Mouse (Mus musculus) NIH3T3 (cell line): Measurements from ENCODE around the gene Nono.

Experiments
- DNase-seq: peaks from one replicate; pipeline ENCODE4 v3.0.0-alpha.2; 2012; ENCODE audit warnings: low read depth

Gene Nono

GRCm38 (mm10) chrX:101429142-101429949 is at the start of gene Nono:
Nono (plus strand) TSS chrX:101429318.
- peak; percentile 94 for DNase-seq

DNA sequence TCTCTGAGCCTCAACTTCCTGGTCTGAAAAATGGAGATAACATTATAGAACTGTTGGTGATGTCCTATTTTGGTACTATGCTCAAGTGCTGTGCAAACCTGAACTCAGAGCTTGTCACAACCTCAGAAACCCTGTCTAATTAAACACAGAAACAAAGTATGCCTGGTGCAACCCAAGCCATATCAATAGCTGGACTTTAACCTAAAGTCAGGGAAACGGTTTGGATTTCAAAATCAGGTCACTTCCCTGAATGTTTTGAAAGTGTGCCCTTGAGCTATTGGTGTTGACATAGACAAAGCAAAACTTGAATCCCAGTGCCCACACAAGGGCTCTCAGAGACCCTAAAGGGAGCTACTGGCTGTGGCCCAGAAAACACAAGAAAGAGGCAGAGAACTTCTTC is 49.4 kb upstream of the Nono start:
- no peak for DNase-seq

DNA sequence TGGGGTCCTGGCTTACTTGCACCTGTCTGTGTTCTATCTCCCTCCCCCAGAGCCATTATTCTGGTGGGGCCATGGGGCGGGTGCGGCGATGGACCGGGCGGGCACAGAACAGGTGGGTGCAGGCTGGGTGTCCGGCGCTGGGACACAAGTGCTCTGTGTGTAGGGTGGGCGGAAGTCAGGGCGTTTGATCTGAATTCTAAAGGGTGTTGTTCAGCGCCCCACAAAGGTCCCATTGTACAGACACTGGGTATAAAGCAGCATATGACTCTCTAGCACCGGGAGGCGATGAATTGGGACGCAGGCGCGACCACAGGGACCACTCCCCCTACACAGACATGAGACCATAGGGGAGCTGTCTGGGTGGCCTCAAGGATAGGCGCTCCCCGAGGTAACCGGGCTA is 45.7 kb upstream of the Nono start:
- no peak for DNase-seq

GRCm38 (mm10) chrX:101384439-101385137 is 44.5 kb upstream of the Nono start:
- DNase-seq, result no peak

GRCm38 (mm10) chrX:101386222-101386621 is 42.9 kb upstream of the Nono start:
- DNase-seq, result no peak

DNA sequence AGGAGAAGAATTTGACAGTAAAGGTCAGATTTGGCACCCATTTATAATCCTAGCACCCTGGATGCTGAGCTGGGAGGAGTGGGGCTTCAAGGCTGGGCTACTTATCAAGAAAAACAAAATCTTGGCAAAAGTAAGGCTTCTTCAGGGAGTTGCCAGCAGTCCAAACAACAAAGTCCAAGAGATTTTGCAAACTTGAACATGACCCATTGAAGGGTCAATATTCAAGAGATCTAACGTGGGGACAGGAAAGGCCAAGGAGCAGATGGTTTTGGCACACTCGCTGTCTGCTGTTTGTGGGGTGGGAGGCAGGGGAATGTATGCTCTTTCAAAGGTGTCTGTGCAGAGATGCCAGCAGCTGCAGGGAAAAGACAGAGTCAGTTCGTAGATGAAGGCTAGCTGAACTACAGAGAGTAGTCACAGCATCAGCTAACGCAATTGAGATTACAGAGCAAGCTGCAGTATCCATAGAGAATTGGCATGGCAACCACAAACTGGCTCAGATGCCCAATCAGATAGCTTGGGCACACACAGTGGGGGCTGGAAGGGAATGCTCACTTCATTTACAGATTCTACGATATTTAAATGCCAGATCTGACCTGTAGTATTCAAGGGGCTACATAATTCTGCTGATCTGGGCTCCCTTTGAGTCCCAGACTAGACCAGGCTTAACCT is 40.1 kb upstream of the Nono start:
- peak; percentile 2 for DNase-seq

GRCm38 (mm10) chrX:101394341-101394740 is 34.8 kb upstream of the Nono start:
- DNase-seq, result no peak

DNA sequence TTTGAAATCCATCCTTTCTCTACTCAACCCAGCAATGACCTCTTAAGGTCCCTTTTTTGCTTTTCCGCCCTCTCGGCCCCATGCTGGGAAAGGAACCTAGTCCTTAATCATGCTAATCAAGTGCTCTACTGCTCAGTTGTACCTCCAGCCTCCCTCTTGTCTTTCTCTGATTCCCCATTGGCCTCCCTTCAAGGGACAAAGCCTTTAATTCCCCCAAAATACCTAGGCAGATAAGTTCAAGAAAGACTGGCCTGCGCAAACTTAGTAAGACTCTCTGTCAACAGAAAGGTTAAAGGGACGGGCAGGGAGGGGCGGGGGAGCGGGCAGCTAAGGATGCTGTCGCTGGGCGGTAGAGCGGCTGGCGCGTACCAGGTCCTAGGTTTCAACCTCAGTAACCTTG is 32.7 kb upstream of the Nono start:
- DNase-seq, result no peak

- DNase-seq, result peak; percentile 82
Observed at GRCm38 (mm10) chrX:101418946-101419724, 10.0 kb upstream of the Nono start.

DNA sequence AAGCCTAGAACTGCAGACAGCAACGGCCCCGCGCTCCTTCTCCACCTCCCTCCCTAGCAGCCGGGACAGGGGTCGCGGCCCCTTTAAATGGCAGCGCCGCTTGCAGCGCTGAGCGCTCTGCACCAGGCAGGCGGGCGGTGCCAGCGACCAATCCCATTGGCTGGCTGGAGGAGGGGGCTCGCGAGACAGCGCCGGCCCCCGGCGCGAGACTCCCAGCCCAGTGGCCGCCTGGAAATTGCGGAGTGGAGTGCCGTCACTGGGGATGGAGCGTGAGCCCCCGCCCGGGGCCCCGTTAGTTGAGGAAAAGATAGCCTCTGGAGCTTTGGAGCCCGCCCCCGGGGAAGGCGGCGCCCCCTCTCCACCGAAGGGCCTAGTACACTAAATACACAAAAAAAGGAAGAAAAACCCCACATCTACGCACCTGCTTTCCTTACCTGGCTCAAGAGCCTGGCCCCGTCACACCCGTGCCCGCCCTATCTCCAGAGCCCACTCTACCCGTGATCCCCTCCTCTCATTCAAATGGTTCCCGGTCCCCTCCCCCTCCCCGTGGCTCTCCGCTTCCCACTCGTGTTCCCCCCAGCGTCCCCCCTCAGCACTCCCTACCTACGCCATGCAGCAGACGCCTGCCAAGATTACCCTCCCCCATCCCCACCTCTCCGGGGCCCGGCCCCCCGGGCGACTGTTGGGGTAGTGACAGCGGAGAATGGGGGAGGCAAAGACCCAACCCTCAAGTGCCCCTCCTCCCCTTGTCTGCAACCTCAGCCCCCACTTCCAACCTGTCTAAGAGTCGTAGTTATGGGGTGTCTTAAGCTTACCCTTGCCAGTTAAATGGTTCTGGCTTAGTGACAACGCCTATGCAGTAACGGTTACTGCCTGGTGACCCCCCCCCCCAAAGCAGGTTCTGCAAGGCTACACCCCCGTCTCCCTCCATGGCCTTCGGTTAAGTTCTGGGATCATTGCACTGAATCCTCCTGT is 9.1 kb upstream of the Nono start:
- peak; percentile 92 for DNase-seq

DNA sequence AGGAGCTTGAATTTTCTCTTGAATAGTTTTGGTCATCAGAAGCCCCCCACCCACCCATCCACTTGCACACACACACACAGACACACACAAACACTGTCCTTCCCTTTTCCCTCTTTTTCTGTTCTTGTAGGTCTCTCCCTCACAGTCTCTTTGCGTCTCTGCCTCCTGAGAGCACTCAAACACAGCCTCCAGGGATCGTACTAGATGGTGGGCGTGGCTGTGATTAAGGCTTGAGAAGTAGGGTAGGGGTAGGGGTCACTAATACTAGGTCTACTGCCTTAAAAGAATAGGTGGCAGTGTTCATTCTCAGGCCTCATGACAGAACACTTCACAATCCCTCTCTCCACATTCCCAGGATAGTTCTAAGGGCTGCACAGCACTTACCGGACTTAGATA is 8.4 kb upstream of the Nono start, which contains the start of gene Zmym3:
Zmym3 (minus strand) TSS at position 150 of the 396 bp plus-strand sequence.
- peak; percentile 17 for DNase-seq

- DNase-seq, result peak; percentile 62
Observed at GRCm38 (mm10) chrX:101423462-101423861, 5.7 kb upstream of the Nono start.

DNA sequence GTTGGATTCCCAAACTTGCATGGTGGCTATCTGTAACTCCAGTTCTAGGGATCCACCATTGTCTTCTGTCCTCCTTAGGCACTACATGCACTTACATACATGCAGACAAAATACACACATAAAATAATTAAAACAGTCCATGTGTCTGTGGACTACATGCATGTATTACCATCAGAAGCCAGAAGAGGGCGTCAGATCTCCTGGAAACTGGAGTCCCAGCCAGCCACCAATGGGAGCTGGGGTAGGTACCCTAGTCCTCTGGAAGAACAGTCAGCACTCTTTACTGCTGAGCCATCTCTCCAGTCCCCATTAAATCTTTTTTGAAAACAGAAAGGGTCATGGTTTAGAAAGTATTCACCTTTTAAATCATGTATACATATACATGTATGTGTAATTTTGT is 1.3 kb upstream of the Nono start:
- DNase-seq, result peak; percentile 59

- no peak for DNase-seq
Observed at GRCm38 (mm10) chrX:101428785-101429141, 355 bp upstream of the Nono start.

DNA sequence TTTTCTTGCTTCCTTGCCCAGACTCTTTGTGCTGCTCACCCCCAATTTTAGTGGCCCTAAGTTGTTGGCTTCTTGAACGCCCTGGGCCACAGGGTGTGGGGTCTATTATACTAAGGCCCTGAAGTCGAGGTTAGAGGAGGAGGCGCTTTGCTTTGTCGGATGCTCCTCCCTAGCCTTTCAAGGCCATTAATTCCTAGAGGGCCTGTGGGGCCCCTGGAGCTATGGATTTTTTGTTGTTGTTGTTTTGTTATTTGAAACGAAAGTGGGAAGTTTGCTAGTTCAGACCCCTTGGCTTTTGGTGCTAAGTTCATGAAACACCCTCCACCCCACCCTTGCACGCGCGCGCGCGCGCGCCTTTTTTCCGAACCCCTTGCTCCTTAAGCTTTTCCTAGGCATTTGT is 858 bp downstream of the Nono start:
- DNase-seq, result peak; percentile 43

DNA sequence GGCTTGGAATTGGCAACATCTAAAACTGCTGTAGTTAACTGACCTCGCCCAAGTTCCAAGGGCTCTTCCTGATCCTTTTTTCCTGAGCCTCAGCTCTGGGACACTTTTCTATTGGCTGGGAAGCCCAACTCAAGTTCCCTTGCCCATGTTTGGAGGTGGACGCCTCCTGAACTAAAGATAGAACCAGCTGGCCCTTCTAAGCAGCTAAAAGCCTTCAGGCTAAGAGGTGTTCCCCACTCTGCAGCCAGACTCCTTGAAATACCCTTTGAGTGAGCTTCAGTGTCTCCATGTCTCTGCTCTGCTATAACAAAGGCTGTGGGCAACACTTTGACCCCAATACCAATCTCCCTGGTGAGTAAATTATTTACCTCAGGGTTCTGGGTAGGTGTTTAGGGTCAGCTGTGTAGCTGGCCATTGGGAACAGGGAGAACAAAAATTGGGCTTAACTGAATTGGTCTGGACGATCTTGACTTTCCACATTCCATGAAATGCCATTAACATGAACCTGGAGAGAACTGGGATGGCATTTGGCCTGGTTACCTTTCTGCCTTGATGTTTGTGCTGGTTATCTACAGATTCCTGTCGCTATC is 19.9 kb downstream of the Nono start, which contains the start of gene Itgb1bp2:
Itgb1bp2 (plus strand) TSS at position 203 of the 590 bp plus-strand sequence.
- no peak for DNase-seq

GRCm38 (mm10) chrX:101451147-101451546 is 22.0 kb downstream of the Nono start:
- DNase-seq, result no peak

GRCm38 (mm10) chrX:101451591-101451990 is 22.5 kb downstream of the Nono start:
- DNase-seq, result no peak

- DNase-seq, result peak; percentile 9
Observed at GRCm38 (mm10) chrX:101472202-101472601, 43.1 kb downstream of the Nono start.

- DNase-seq, result no peak
Observed at GRCm38 (mm10) chrX:101481604-101482350, 52.7 kb downstream of the Nono start.
